Mouse (Mus musculus) frontal cortex, postnatal 10 days (tissue): Measurements from ENCODE around the gene Krtap8-1.

Source experiments
- DNase-seq, 2 experiments: peaks; one replicate each; pipeline ENCODE4 v3.0.0; 2022; ENCODE audit warnings: low spot score in 2 of 2, mixed read lengths in 1 of 2

The Krtap8-1 gene

GRCm38 (mm10) chr16:89487852-89488251, at the start of gene Krtap8-1:
Gene Krtap8-1, minus strand, starts transcription at chr16:89487952.
- no peak for DNase-seq

DNA sequence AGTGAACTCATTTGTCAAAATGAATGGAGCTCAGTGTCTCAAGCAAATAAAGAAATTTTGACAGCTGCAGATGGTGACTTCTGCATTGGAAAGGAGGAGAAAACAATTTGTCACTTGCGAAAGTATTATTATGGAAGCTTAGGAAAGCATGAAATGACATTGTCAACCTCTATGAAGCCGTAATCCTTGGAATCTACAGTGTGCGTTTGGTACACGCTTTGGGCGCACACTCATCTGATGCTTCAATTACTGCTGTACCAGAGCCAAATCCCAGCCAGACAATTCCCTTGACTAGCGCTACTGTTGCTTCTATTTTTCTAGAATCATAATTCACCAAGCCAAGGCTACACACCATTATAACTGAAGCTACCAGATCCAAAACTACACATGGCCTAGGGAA, 49.6 kb upstream of the Krtap8-1 start:
- no peak for DNase-seq

DNA sequence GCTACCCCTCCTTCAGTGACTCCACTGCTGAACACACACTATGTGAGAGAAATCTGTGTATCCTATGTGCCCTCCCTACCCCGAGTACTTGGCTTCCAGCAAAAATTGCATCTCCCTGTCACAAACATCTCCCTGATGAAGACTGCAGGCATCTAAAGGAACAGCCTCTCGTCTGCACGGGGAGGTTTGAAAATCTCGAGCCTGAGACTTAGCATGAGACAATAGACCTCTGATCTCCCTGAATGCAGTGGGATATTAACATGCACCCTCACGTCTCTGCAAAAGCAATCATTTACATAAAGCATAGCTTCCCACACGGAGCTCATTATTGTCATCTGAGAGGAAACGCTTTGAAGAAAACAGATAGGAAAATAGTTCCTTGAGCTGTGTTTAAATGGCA, 42.8 kb upstream of the Krtap8-1 start:
- DNase-seq, result peak; percentile 18 to 20

GRCm38 (mm10) chr16:89529846-89530245, 42.1 kb upstream of the Krtap8-1 start:
- no peak for DNase-seq

DNA sequence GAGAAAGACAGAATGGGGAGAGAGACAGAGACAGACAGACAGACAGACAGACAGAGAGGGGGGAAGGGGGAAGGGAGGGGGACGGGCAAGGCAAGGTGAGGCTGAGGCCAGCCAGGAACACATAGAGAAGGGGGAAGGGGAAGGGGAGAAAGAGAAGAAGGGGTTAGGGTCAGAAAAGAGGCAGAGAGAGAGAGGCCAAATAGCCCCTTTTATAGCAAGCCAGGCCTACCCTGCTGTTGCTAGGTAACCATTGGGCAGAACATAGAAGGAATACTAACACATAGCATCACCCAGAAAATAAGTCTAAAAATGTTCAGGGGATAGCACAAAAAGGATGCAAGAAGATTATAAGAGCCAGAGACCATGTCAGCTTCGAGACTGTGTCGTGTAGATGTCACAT, 40.6 kb upstream of the Krtap8-1 start:
- DNase-seq, result no peak

GRCm38 (mm10) chr16:89520996-89521395, 33.2 kb upstream of the Krtap8-1 start:
- no peak for DNase-seq

DNA sequence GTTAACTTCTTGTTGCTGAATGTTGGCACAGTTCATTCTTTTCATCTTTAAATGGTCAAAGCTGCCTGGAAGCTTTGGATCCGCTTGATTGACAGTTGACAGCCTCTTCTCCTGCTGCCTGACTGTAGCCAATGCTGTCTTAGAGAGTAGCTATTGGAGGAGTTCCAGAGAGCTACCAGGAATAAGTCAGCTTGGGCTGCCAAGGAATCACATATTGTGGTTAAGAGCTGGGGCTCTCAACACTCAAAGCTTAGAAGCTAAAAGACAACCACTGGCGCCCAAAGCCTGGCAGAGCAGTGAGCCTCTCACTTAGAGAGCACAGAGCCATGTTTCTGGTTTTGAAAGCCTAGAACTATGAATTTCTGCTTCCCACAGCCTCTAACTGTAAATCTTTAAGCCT, 32.8 kb upstream of the Krtap8-1 start:
- no peak for DNase-seq

DNA sequence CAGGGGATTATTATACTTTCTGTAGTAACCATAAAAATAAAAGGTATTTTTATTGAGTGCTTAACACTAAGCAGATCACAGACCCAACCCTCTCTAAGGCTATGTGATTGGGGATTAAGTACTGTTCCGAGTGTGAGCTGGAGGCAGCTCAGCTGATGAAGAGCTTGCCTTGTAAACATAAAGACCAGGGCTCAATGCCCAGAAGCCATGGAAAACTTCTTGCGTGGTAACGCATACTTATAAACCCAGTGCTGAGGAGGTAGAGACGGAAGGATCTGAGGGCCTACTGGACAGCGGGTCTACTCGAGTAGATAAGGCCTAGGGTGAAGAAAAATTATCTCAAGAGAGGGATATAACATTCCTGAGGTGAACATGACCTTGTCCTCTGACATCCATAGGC, 32.3 kb upstream of the Krtap8-1 start:
- DNase-seq, result no peak

GRCm38 (mm10) chr16:89517635-89518034, 29.9 kb upstream of the Krtap8-1 start:
- DNase-seq, result peak in 1 of 2 experiments; percentile 21

DNA sequence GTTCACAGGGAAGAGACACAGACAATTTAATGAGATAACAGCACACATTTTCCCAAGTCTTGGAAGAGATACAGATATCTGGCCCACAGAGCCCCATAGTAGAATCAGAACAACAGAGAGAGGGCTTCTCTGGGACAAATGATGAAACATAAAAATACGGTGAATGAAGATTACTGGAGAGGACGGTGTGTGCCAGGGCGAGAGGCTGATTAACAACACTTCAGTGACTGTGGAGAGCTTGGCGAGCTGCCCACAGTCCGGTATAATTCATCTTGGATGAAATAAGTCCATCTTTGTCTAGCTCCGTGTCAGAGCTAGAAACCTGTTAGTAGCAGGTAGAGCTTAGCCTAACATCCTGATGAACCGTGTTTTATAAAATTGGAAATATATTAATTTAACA, 25.7 kb upstream of the Krtap8-1 start:
- DNase-seq, result no peak

GRCm38 (mm10) chr16:89508223-89508622, 20.5 kb upstream of the Krtap8-1 start, which contains the start of gene Krtap7-1:
Gene Krtap7-1, minus strand, starts transcription at chr16:89508323.
- DNase-seq, result no peak

DNA sequence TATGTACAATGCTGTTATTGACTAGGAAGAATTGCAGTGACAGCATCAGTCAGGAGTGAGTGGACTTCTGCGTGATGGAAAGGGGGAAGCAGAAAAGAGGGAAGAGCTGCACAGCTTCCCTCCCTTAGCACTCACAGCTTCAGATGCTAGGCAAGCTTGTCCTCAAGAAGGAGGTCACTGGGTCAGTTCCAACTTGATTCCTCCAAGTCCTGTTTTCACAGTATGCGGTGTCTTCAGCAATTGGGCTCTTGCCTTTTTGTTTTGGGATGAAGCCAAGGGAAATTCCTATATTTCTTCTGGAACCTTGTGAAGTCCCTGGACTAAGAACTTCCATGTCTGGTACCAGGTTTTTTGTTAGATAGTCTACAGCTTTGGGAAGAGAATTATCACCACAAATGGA, 15.8 kb upstream of the Krtap8-1 start:
- no peak for DNase-seq

- no peak for DNase-seq
These were observed 14.1 kb upstream of the Krtap8-1 start for GRCm38 (mm10) chr16:89501870-89502269.

- DNase-seq, result no peak
These were observed 9.2 kb upstream of the Krtap8-1 start for GRCm38 (mm10) chr16:89497002-89497401.

GRCm38 (mm10) chr16:89495394-89496153, 7.8 kb upstream of the Krtap8-1 start:
- no peak for DNase-seq

DNA sequence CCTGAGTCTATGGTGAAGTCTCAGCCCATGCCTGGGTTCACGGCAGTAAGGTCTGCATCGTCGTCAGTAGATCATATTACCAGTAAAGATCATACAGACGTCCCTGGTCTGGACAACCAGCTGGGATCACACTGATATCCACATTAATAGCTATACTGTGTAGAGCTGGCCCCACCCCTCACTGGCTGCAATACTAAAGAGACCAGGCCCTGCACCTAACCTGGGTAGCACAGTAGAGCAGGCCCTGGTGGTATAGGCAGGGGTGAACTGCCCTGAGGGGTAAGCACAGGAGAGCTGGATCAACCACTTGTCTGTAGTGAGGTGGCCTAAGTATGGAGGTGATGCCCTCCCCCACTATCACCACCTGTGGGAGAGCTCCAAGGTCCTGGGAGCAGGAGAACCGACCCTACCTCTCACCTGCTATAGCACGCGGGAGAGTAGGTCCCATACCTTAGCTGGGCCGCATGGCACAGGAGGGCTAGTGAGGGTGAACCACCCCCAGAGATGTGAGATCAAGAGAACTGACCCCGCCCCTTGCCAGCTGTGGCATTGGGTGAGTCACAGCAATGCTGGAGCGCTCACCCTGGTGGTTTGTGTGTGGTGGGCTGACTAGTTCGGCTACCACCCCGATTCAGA, 10.0 kb downstream of the Krtap8-1 start:
- DNase-seq, result no peak

GRCm38 (mm10) chr16:89461189-89461588, 26.6 kb downstream of the Krtap8-1 start:
- DNase-seq, result no peak
